Mouse (Mus musculus) yolk sac, embryonic 10.5 days (tissue): ENCODE measurements around the gene Hist1h2ap.
A peak's percentile ranks its signal among the peaks of the same experiment; 100 is the strongest.
"Not testable (repeated sequence)": the region's sequence is repeated elsewhere in the genome, so short reads cannot be mapped to it uniquely, and the experiment has no call there.

Source experiments
- DNase-seq: peaks from one replicate; pipeline ENCODE4 v3.0.0-alpha.2; 2017; ENCODE audit warnings: low spot score

Gene Hist1h2ap

GRCm38 (mm10) chr13:21810073-21810472, 23.2 kb downstream of the Hist1h2ap start, which contains the start of the genes Hist1h2bq and Hist1h2ao:
TSS of gene Hist1h2bq (minus strand) at chr13:21810197.
TSS of gene Hist1h2ao (plus strand) at chr13:21810465.
- not testable (repeated sequence) for DNase-seq

GRCm38 (mm10) chr13:21803058-21803457, 30.2 kb downstream of the Hist1h2ap start:
- not testable (repeated sequence) for DNase-seq

GRCm38 (mm10) chr13:21797163-21797562, 36.1 kb downstream of the Hist1h2ap start:
- DNase-seq: not testable (repeated sequence)

GRCm38 (mm10) chr13:21795584-21795983, 37.7 kb downstream of the Hist1h2ap start:
- DNase-seq: no peak

- DNase-seq: peak; percentile 58
Measured at GRCm38 (mm10) chr13:21790601-21791283, 42.6 kb downstream of the Hist1h2ap start.

GRCm38 (mm10) chr13:21789925-21790324, 43.4 kb downstream of the Hist1h2ap start:
- DNase-seq: no peak

- peak; percentile 26 for DNase-seq
Measured at GRCm38 (mm10) chr13:21787760-21788593, 45.3 kb downstream of the Hist1h2ap start.

- peak; percentile 96 for DNase-seq
Measured at GRCm38 (mm10) chr13:21786899-21787629, 46.2 kb downstream of the Hist1h2ap start, which contains the start of the genes Hist1h2an and Hist1h2bp. TSS of gene Hist1h2an (minus strand) at chr13:21787218. TSS of gene Hist1h2bp (plus strand) at chr13:21787461.

GRCm38 (mm10) chr13:21786189-21786898, 47.0 kb downstream of the Hist1h2ap start:
- peak; percentile 53 for DNase-seq

- peak; percentile 11 for DNase-seq
Measured at GRCm38 (mm10) chr13:21784311-21784710, 49.0 kb downstream of the Hist1h2ap start.

- peak; percentile 73 for DNase-seq
Measured at GRCm38 (mm10) chr13:21783734-21784161, 49.6 kb downstream of the Hist1h2ap start.

GRCm38 (mm10) chr13:21783255-21783617, 50.1 kb downstream of the Hist1h2ap start, which contains the start of gene Hist1h3i:
TSS of gene Hist1h3i (minus strand) at chr13:21783370.
- peak; percentile 89 for DNase-seq
